Mouse (Mus musculus): Measurements from ENCODE around the gene Spred2.

DNA sequence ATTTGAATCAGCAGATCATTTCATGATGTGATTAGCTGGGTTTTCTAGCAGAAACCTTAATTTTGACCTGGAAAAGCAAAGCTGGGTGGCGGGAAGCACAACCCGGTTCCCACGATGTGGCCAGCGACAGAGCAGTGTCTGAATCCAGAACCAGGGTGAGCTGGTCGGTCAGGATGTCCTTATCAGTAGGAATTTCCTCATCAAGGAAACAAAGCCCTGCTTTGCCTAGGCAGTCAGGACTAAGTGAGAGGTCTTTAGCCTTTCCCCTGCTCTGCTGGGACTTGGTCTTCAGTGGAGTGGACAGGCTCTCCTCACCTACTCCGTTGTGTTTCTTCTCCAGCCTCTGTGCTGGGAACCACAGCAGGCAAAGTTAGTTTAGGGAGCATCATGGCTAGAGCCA, 83.5 kb downstream of the Spred2 start:
- no peak for TF ChIP-seq CTCF (IDR thresholded peaks at IDR 0.05; ENCODE audit: insufficient read depth, low read depth, low read length)
- TF ChIP-seq POLR2A (IDR thresholded peaks at IDR 0.05; ENCODE audit: insufficient read depth, low read depth, low read length), result no peak
